Mouse (Mus musculus) lung, embryonic 16.5 days (tissue): Measurements from ENCODE around the gene Zfp697. TPM values are rescaled to one million over a fixed set of nuclear protein-coding genes. Genes with fewer than 3 reads are reported as not detected.
"Not testable (repeated sequence)": the region's sequence is repeated elsewhere in the genome, so short reads cannot be mapped to it uniquely, and the experiment has no call there.

Source experiments
- ATAC-seq: fragments of 200-750 bp; cut with Nextera tagmentation; 2 replicates; pipeline ENCODE4 v1.8.0; 2017; ENCODE audit warnings: low read depth, mild to moderate bottlenecking, moderate library complexity
- H3K27ac ChIP-seq: fragments of 300-500 bp; sonication (generic); 2 replicates; pipeline ENCODE4 v1.5.1; 2014; ENCODE audit warnings: mild to moderate bottlenecking, control low read depth, low read length
- H3K27me3 ChIP-seq: fragments of 300-500 bp; sonication (generic); 2 replicates; pipeline ENCODE4 v1.6.1; 2014; ENCODE audit warnings: low read depth, low read length, mixed read lengths; ENCODE audit not compliant: control insufficient read depth, insufficient read depth
- H3K36me3 ChIP-seq: fragments of 300-500 bp; sonication (generic); 2 replicates; pipeline ENCODE4 v1.6.1; 2014; ENCODE audit warnings: low read length; ENCODE audit not compliant: control insufficient read depth, insufficient read depth
- H3K4me1 ChIP-seq: fragments of 300-500 bp; sonication (generic); replicated peaks from 2 replicates; pipeline ENCODE4 v1.6.1; 2014; ENCODE audit warnings: low read length, mixed read lengths; ENCODE audit not compliant: control insufficient read depth, insufficient read depth
- H3K4me2 ChIP-seq: fragments of 300-500 bp; sonication (generic); 2 replicates; pipeline ENCODE4 v1.6.1; 2014; ENCODE audit warnings: low read depth, low read length, control low read depth
- H3K4me3 ChIP-seq: fragments of 300-500 bp; sonication (generic); 2 replicates; pipeline ENCODE4 v1.5.1; 2014; ENCODE audit warnings: mild to moderate bottlenecking, low read length, control low read depth
- H3K9ac ChIP-seq: fragments of 300-500 bp; sonication (generic); 2 replicates; pipeline ENCODE4 v1.6.1; 2014; ENCODE audit warnings: low read length, control low read depth
- H3K9me3 ChIP-seq: fragments of 300-500 bp; sonication (generic); 2 replicates; pipeline ENCODE4 v1.6.1; 2016; ENCODE audit warnings: low read length; ENCODE audit not compliant: control insufficient read depth
- WGBS: fragments of 180-500 bp; shearing (Covaris S2); extraction: QIAGEN DNeasy Blood & Tissue Kit; methylation state at CpG from one replicate; pipeline ENCODE4 v1.1.7; 2014; 5-methylcytosine and 5-hydroxymethylcytosine counted together
- polyA plus RNA-seq: library from polyadenylated mRNA; unstranded; fragments of >200 nt; fragmentation: Nextera tagmentation; extraction: Ambion mirVana; gene quantifications from 2 replicates; pipeline ENCODE4 v1.2.1, GENCODE M21; 2015

The Zfp697 gene
- polyA plus RNA-seq, 1 experiment from 2014 or later: 7.1 TPM

- Histone ChIP-seq H3K4me1 (no peaks in the 10 kb centered on the region), H3K4me2 (no peak overlapping the region), H3K4me3 (no peak overlapping the region), H3K9ac (no peak overlapping the region), H3K36me3 (no peaks in the 10 kb centered on the region), H3K9me3 (no peaks in the 10 kb centered on the region), H3K27me3 (no peaks in the 10 kb centered on the region), H3K27ac (no peak overlapping the region)
- 76% methylated on average over 2 of the region's 2 CpGs for WGBS
- ATAC-seq: no peak
Measured at GRCm38 (mm10) chr3:98726281-98726680, 344.0 kb downstream of the Zfp697 start.

- WGBS: 77% methylated on average over 2 of the region's 2 CpGs
- H3K27ac ChIP-seq: no peak overlapping the region
Measured at GRCm38 (mm10) chr3:98733724-98734123, 351.5 kb downstream of the Zfp697 start.

GRCm38 (mm10) chr3:98734340-98734739 is 352.1 kb downstream of the Zfp697 start:
- H3K4me2 ChIP-seq: no peak overlapping the region
- H3K4me3 ChIP-seq: no peak overlapping the region
- no peaks in the 10 kb centered on the region for H3K9me3 ChIP-seq
- H3K36me3 ChIP-seq: no peaks in the 10 kb centered on the region
- H3K9ac ChIP-seq: no peak overlapping the region
- H3K27ac ChIP-seq: no peak overlapping the region
- WGBS: 67% methylated on average over 4 of the region's 4 CpGs
- no peaks in the 10 kb centered on the region for H3K4me1 ChIP-seq
- no peak for ATAC-seq
- no peaks in the 10 kb centered on the region for H3K27me3 ChIP-seq

More at GRCm38 (mm10) chr3:98733724-98734123, 351.5 kb downstream of the Zfp697 start:
- Histone ChIP-seq H3K4me2 (no peak overlapping the region), H3K27me3 (no peaks in the 10 kb centered on the region), H3K4me1 (no peaks in the 10 kb centered on the region), H3K36me3 (no peaks in the 10 kb centered on the region), H3K9me3 (no peaks in the 10 kb centered on the region), H3K9ac (no peak overlapping the region), H3K4me3 (no peak overlapping the region)
- no peak for ATAC-seq

- not testable (repeated sequence) for H3K27me3 ChIP-seq, H3K9ac ChIP-seq, ATAC-seq, H3K4me3 ChIP-seq, H3K4me2 ChIP-seq, H3K36me3 ChIP-seq, H3K27ac ChIP-seq, H3K4me1 ChIP-seq, H3K9me3 ChIP-seq
- 68% methylated on average over 1 of the region's 1 CpGs for WGBS
Measured at GRCm38 (mm10) chr3:98741043-98741442, 358.8 kb downstream of the Zfp697 start.

GRCm38 (mm10) chr3:98752171-98752570 is 369.9 kb downstream of the Zfp697 start:
- 53% methylated on average over 2 of the region's 2 CpGs for WGBS
- H3K36me3 ChIP-seq: no peaks in the 10 kb centered on the region
- no peak overlapping the region for H3K4me2 ChIP-seq
- no peak overlapping the region for H3K9ac ChIP-seq
- no peaks in the 10 kb centered on the region for H3K4me1 ChIP-seq
- H3K4me3 ChIP-seq: no peak overlapping the region
- H3K9me3 ChIP-seq: no peaks in the 10 kb centered on the region
- H3K27ac ChIP-seq: no peak overlapping the region
- no peak for ATAC-seq
- no peaks in the 10 kb centered on the region for H3K27me3 ChIP-seq

GRCm38 (mm10) chr3:98756836-98757235 is 374.6 kb downstream of the Zfp697 start:
- no peak overlapping the region for H3K4me3 ChIP-seq
- ATAC-seq: no peak
- H3K9me3 ChIP-seq: no peaks in the 10 kb centered on the region
- 70% methylated on average over 3 of the region's 3 CpGs for WGBS
- no peak overlapping the region for H3K9ac ChIP-seq
- H3K4me1 ChIP-seq: no peaks in the 10 kb centered on the region
- no peaks in the 10 kb centered on the region for H3K27me3 ChIP-seq
- H3K36me3 ChIP-seq: no peaks in the 10 kb centered on the region
- H3K4me2 ChIP-seq: no peak overlapping the region
- no peak overlapping the region for H3K27ac ChIP-seq

GRCm38 (mm10) chr3:98764155-98764554 is 381.9 kb downstream of the Zfp697 start:
- Histone ChIP-seq H3K4me3 (no peak overlapping the region), H3K36me3 (no peaks in the 10 kb centered on the region), H3K9me3 (no peaks in the 10 kb centered on the region), H3K27me3 (no peaks in the 10 kb centered on the region), H3K4me1 (no peaks in the 10 kb centered on the region), H3K4me2 (no peak overlapping the region), H3K27ac (no peak overlapping the region), H3K9ac (no peak overlapping the region)
- no peak for ATAC-seq

GRCm38 (mm10) chr3:98780921-98781320 is 398.7 kb downstream of the Zfp697 start:
- Histone ChIP-seq H3K27ac (no peak overlapping the region), H3K36me3 (no peaks in the 10 kb centered on the region), H3K9me3 (no peaks in the 10 kb centered on the region), H3K27me3 (no peaks in the 10 kb centered on the region), H3K4me2 (no peak overlapping the region), H3K4me1 (no peaks in the 10 kb centered on the region), H3K4me3 (no peak overlapping the region), H3K9ac (no peak overlapping the region)
- no peak for ATAC-seq

GRCm38 (mm10) chr3:98782181-98782868 is 400.1 kb downstream of the Zfp697 start:
- ATAC-seq: no peak

GRCm38 (mm10) chr3:98786551-98786950 is 404.3 kb downstream of the Zfp697 start:
- H3K4me3 ChIP-seq: no peak overlapping the region

More at GRCm38 (mm10) chr3:98782181-98782868, 400.1 kb downstream of the Zfp697 start:
- no peak overlapping the region for H3K9ac ChIP-seq
- no peak overlapping the region for H3K4me3 ChIP-seq
- H3K27ac ChIP-seq: no peak overlapping the region
- H3K4me1 ChIP-seq: no peaks in the 10 kb centered on the region
- no peaks in the 10 kb centered on the region for H3K9me3 ChIP-seq
- no peaks in the 10 kb centered on the region for H3K36me3 ChIP-seq
- no peak overlapping the region for H3K4me2 ChIP-seq
- no peaks in the 10 kb centered on the region for H3K27me3 ChIP-seq

More at GRCm38 (mm10) chr3:98786551-98786950, 404.3 kb downstream of the Zfp697 start:
- WGBS: 62% methylated on average over 2 of the region's 2 CpGs
- Histone ChIP-seq H3K4me2 (no peak overlapping the region), H3K36me3 (no peaks in the 10 kb centered on the region), H3K27me3 (no peaks in the 10 kb centered on the region), H3K9me3 (no peaks in the 10 kb centered on the region), H3K9ac (no peak overlapping the region), H3K27ac (no peak overlapping the region), H3K4me1 (no peaks in the 10 kb centered on the region)
- no peak for ATAC-seq
